Mouse (Mus musculus): ENCODE results near the gene Ube2q2. TPM values are rescaled to one million over a fixed set of nuclear protein-coding genes. Genes with fewer than 3 reads are reported as not detected.

The Ube2q2 gene
- total and polyA plus RNA-seq, 3 experiments = 13.1 to 24.4 (median 24.1) TPM

- Histone ChIP-seq H3K36me3 (replicated peaks in 1 of 2; ENCODE audit: control insufficient read depth in 1 of 2, insufficient read depth in 1 of 2, low read length in 1 of 2) (no peaks in the 10 kb centered on the region), H3K9ac (ENCODE audit: insufficient read depth, low read depth) (no peak overlapping the region), H3K27ac (ENCODE audit: insufficient read depth, low read depth) (no peak overlapping the region), H3K27me3 (replicated peaks) (no peaks in the 10 kb centered on the region), H3K4me3 (replicated peaks in 1 of 3; ENCODE audit: low read depth in 2 of 3, low read length in 2 of 3, poor library complexity in 1 of 3) (no peak overlapping the region), H3K9me3 (replicated peaks; ENCODE audit: low read length) (no peaks in the 10 kb centered on the region), H3K79me2 (replicated peaks; ENCODE audit: control insufficient read depth, extremely low read depth, insufficient read depth, poor library complexity, severe bottlenecking) (no peaks in the 10 kb centered on the region), H3K4me2 (ENCODE audit: insufficient read depth, low read depth, poor library complexity, severe bottlenecking) (no peak overlapping the region), H3K4me1 (ENCODE audit: control insufficient read depth in 1 of 2, insufficient read depth in 2 of 2) (no peaks in the 10 kb centered on the region; a peak in 1 of 4 replicates)
- in situ Hi-C loops (cut with MboI; ENCODE audit: low pct_ligation_motif_present, low pct_unique_long_range_greater_than_20kb, low sequenced_read_pairs) (no loop called here), dilution Hi-C loops (cut with MboI; ENCODE audit: extremely low pct_ligation_motif_present, extremely low pct_unique_long_range_greater_than_20kb, low sequenced_read_pairs) (no loop called here)
- TF ChIP-seq USF1 (IDR thresholded peaks at IDR 0.05; ENCODE audit: low read depth, low read length) (no peak), KAT2A (IDR thresholded peaks at IDR 0.05; ENCODE audit: insufficient replicate concordance, low read length) (no peak), ZMIZ1 (IDR thresholded peaks at IDR 0.05; ENCODE audit: low read depth, low read length) (no peak), MAX (IDR thresholded peaks at IDR 0.05; ENCODE audit: low read length) (no peak)
- DNase-seq (ENCODE audit: extremely low read depth) = no peak
These were observed 11.5 kb upstream of the Ube2q2 start for GRCm38 (mm10) chr9:55137112-55137511.

DNA sequence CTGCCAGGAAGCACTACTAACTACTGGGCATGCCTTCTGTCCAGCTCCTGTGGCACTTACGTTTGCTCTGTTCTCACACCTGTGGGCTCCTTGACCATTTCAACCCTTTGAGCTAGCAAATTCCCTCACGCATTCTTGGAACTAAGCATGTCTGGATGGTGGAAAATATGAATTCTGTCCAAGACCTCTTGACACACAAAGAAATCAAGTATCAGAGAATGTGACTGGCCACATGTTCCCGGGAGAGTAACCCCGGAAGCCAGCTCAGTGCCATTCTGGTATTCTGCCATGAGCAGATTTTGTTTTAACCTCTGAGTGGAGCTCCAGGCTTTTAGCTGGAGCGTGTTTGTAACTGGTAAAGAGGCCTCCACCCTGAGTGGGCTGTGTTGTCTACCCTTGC is 8.7 kb upstream of the Ube2q2 start:
- Histone ChIP-seq H3K9ac (ENCODE audit: insufficient read depth, low read depth) (no peak overlapping the region), H3K79me2 (replicated peaks; ENCODE audit: control insufficient read depth, extremely low read depth, insufficient read depth, poor library complexity, severe bottlenecking) (no peaks in the 10 kb centered on the region), H3K9me3 (replicated peaks; ENCODE audit: low read length) (no peaks in the 10 kb centered on the region), H3K4me2 (ENCODE audit: insufficient read depth, low read depth, poor library complexity, severe bottlenecking) (no peak overlapping the region), H3K4me3 (replicated peaks in 1 of 3; ENCODE audit: low read depth in 2 of 3, low read length in 2 of 3, poor library complexity in 1 of 3) (no peak overlapping the region), H3K27ac (ENCODE audit: insufficient read depth, low read depth) (no peak overlapping the region), H3K27me3 (replicated peaks) (no peaks in the 10 kb centered on the region), H3K4me1 (ENCODE audit: control insufficient read depth in 1 of 2, insufficient read depth in 2 of 2) (no peaks in the 10 kb centered on the region; a peak in 1 of 4 replicates), H3K36me3 (replicated peaks in 1 of 2; ENCODE audit: control insufficient read depth in 1 of 2, insufficient read depth in 1 of 2, low read length in 1 of 2) (no peaks in the 10 kb centered on the region)
- in situ Hi-C loops (cut with MboI; ENCODE audit: low pct_ligation_motif_present, low pct_unique_long_range_greater_than_20kb, low sequenced_read_pairs) = no loop called here
- dilution Hi-C loops (cut with MboI; ENCODE audit: extremely low pct_ligation_motif_present, extremely low pct_unique_long_range_greater_than_20kb, low sequenced_read_pairs) = no loop called here
- DNase-seq (ENCODE audit: extremely low read depth) = no peak
- TF ChIP-seq CTCF (conservative IDR thresholded peaks at IDR 0.05 in 1 of 2, IDR thresholded peaks at IDR 0.05 in 1 of 2; ENCODE audit: low read depth in 2 of 2, low read length in 2 of 2) (peak in 1 of 2 experiments; percentile 56; a peak in 2 of 4 replicates), SMC3 (IDR thresholded peaks at IDR 0.05; ENCODE audit: low read depth, low read length) (peak; percentile 38), JUND (conservative IDR thresholded peaks at IDR 0.05; ENCODE audit: low read depth, low read length) (no peak), MYC (IDR thresholded peaks at IDR 0.05; ENCODE audit: low read depth, low read length) (0 out of 2 replicates have a peak, but pooled peaks have one; percentile 18), ELF1 (IDR thresholded peaks at IDR 0.05; ENCODE audit: low read depth, low read length) (peak; percentile 74), RAD21 (IDR thresholded peaks at IDR 0.05; ENCODE audit: low read depth, low read length) (peak; percentile 61), ZKSCAN1 (IDR thresholded peaks at IDR 0.05; ENCODE audit: borderline replicate concordance, low read depth, low read length) (no peak)

- H3K4me1 ChIP-seq (ENCODE audit: control insufficient read depth in 1 of 2, insufficient read depth in 2 of 2) = peaks cover 16 to 38% of the 10 kb centered on the region in 2 experiments
These were observed 1.0 kb downstream of the Ube2q2 start for GRCm38 (mm10) chr9:55149499-55150278.

More at GRCm38 (mm10) chr9:55149499-55150278, 1.0 kb downstream of the Ube2q2 start:
- Histone ChIP-seq H3K9ac (ENCODE audit: insufficient read depth, low read depth) (peak overlapping the region; percentile 70), H3K9me3 (replicated peaks; ENCODE audit: low read length) (no peaks in the 10 kb centered on the region), H3K27ac (ENCODE audit: insufficient read depth, low read depth) (0 out of 2 replicates have a peak overlapping the region, but pooled peaks have one; percentile 14), H3K79me2 (replicated peaks; ENCODE audit: control insufficient read depth, extremely low read depth, insufficient read depth, poor library complexity, severe bottlenecking) (peaks cover 29% of the 10 kb centered on the region), H3K4me3 (replicated peaks in 1 of 3; ENCODE audit: low read depth in 2 of 3, low read length in 2 of 3, poor library complexity in 1 of 3) (peak overlapping the region; percentile 82 to 90 (median 83)), H3K4me2 (ENCODE audit: insufficient read depth, low read depth, poor library complexity, severe bottlenecking) (peak overlapping the region; percentile 37; the same call in 1 of the 2 replicates), H3K36me3 (replicated peaks in 1 of 2; ENCODE audit: control insufficient read depth in 1 of 2, insufficient read depth in 1 of 2, low read length in 1 of 2) (peaks cover 0 to 16% of the 10 kb centered on the region in 2 experiments), H3K27me3 (replicated peaks) (no peaks in the 10 kb centered on the region)
- in situ Hi-C loops (cut with MboI; ENCODE audit: low pct_ligation_motif_present, low pct_unique_long_range_greater_than_20kb, low sequenced_read_pairs) (no loop called here), dilution Hi-C loops (cut with MboI; ENCODE audit: extremely low pct_ligation_motif_present, extremely low pct_unique_long_range_greater_than_20kb, low sequenced_read_pairs) (no loop called here)
- DNase-seq (ENCODE audit: extremely low read depth) = peak; percentile 21
- no peak for TF ChIP-seq RAD21 (IDR thresholded peaks at IDR 0.05; ENCODE audit: low read depth, low read length)
- peak; percentile 42; the same call in 1 of the 2 replicates for TF ChIP-seq NELFE (IDR thresholded peaks at IDR 0.05; ENCODE audit: low read depth, low read length)
- TF ChIP-seq TCF12 (IDR thresholded peaks at IDR 0.05; ENCODE audit: low read depth, low read length) = 0 out of 2 replicates have a peak, but pooled peaks have one; percentile 18
- peak; percentile 21; the same call in 1 of the 2 replicates for TF ChIP-seq NRF1 (IDR thresholded peaks at IDR 0.05; ENCODE audit: low read depth, low read length)
- no peak for TF ChIP-seq IRF4 (IDR thresholded peaks at IDR 0.05; ENCODE audit: low read depth, low read length)
- no peak for TF ChIP-seq E2F4 (IDR thresholded peaks at IDR 0.05; ENCODE audit: insufficient replicate concordance, low read depth, low read length)
- no peak for TF ChIP-seq MAX (IDR thresholded peaks at IDR 0.05; ENCODE audit: low read length)
- 0 out of 2 replicates have a peak, but pooled peaks have one; percentile 24 for TF ChIP-seq KAT2A (IDR thresholded peaks at IDR 0.05; ENCODE audit: insufficient replicate concordance, low read length)
- TF ChIP-seq EP300 (IDR thresholded peaks at IDR 0.05; ENCODE audit: low read length) = no peak
- TF ChIP-seq JUN (IDR thresholded peaks at IDR 0.05; ENCODE audit: insufficient read depth, low read depth, low read length) = no peak
- no peak for TF ChIP-seq CHD2 (IDR thresholded peaks at IDR 0.05; ENCODE audit: low read length)
- peak; percentile 55 for TF ChIP-seq HCFC1 (IDR thresholded peaks at IDR 0.05; ENCODE audit: low read depth, low read length)
- no peak for TF ChIP-seq JUND (conservative IDR thresholded peaks at IDR 0.05; ENCODE audit: low read depth, low read length)
- TF ChIP-seq USF1 (IDR thresholded peaks at IDR 0.05; ENCODE audit: low read depth, low read length) = no peak
- no peak for TF ChIP-seq MAZ (IDR thresholded peaks at IDR 0.05; ENCODE audit: low read depth, low read length)
- 0 out of 2 replicates have a peak, but pooled peaks have one; percentile 18 for TF ChIP-seq MXI1 (IDR thresholded peaks at IDR 0.05; ENCODE audit: low read depth, low read length)
